Mouse (Mus musculus): ENCODE data around the gene Scg2. TPM values are rescaled to one million over a fixed set of nuclear protein-coding genes. Genes with fewer than 3 reads are reported as not detected.

The Scg2 gene
- polyA plus RNA-seq, 1 experiment from 2014 or later, result 0.98 TPM

GRCm38 (mm10) chr1:79436671-79437070 lies 3.2 kb downstream of the Scg2 start:
- Histone ChIP-seq H3K9me3 (no peaks in the 10 kb centered on the region), H3K4me3 (no peak overlapping the region), H3K27me3 (replicated peaks; ENCODE audit: low read depth, poor library complexity, severe bottlenecking) (no peaks in the 10 kb centered on the region), H3K27ac (replicated peaks) (no peak overlapping the region), H3K4me1 (no peaks in the 10 kb centered on the region), H3K36me3 (replicated peaks) (no peaks in the 10 kb centered on the region)
- WGBS, result 93% methylated on average over 8 of the region's 8 CpGs
- DNase-seq (ENCODE audit: low spot score), result no peak

- H3K36me3 ChIP-seq (replicated peaks), result no peaks in the 10 kb centered on the region
- no peaks in the 10 kb centered on the region; the same call in 1 of the 2 replicates for H3K4me1 ChIP-seq
- no peak for DNase-seq (ENCODE audit: low spot score)
- no peaks in the 10 kb centered on the region for H3K9me3 ChIP-seq
- H3K27me3 ChIP-seq (replicated peaks; ENCODE audit: low read depth, poor library complexity, severe bottlenecking), result no peaks in the 10 kb centered on the region
- no peak overlapping the region for H3K27ac ChIP-seq (replicated peaks)
- 65% methylated on average over 5 of the region's 5 CpGs for WGBS
- no peak overlapping the region for H3K4me3 ChIP-seq
Measured at GRCm38 (mm10) chr1:79429058-79429457, 10.9 kb downstream of the Scg2 start.

GRCm38 (mm10) chr1:79415496-79415895 lies 24.4 kb downstream of the Scg2 start:
- Histone ChIP-seq H3K4me1 (no peaks in the 10 kb centered on the region), H3K36me3 (replicated peaks) (no peaks in the 10 kb centered on the region), H3K4me3 (no peak overlapping the region), H3K27me3 (replicated peaks; ENCODE audit: low read depth, poor library complexity, severe bottlenecking) (no peaks in the 10 kb centered on the region), H3K9me3 (no peaks in the 10 kb centered on the region), H3K27ac (replicated peaks) (no peak overlapping the region)
- no peak for DNase-seq (ENCODE audit: low spot score)

- H3K4me1 ChIP-seq, result peaks cover 2% of the 10 kb centered on the region; the same call in 1 of the 2 replicates
- no peak overlapping the region for H3K4me3 ChIP-seq
- H3K36me3 ChIP-seq (replicated peaks), result no peaks in the 10 kb centered on the region
- no peaks in the 10 kb centered on the region for H3K9me3 ChIP-seq
- no peaks in the 10 kb centered on the region for H3K27me3 ChIP-seq (replicated peaks; ENCODE audit: low read depth, poor library complexity, severe bottlenecking)
- DNase-seq (ENCODE audit: low spot score), result no peak
- WGBS, result 77% methylated on average over 7 of the region's 7 CpGs
- H3K27ac ChIP-seq (replicated peaks), result no peak overlapping the region
Measured at GRCm38 (mm10) chr1:79406337-79406942, 33.5 kb downstream of the Scg2 start.

- H3K4me3 ChIP-seq, result no peak overlapping the region
- H3K9me3 ChIP-seq, result no peaks in the 10 kb centered on the region
- peaks cover 5% of the 10 kb centered on the region; the same call in 1 of the 2 replicates for H3K4me1 ChIP-seq
- 57% methylated on average over 10 of the region's 10 CpGs for WGBS
- no peak for DNase-seq (ENCODE audit: low spot score)
- H3K27me3 ChIP-seq (replicated peaks; ENCODE audit: low read depth, poor library complexity, severe bottlenecking), result no peaks in the 10 kb centered on the region
- H3K27ac ChIP-seq (replicated peaks), result no peak overlapping the region
- no peaks in the 10 kb centered on the region for H3K36me3 ChIP-seq (replicated peaks)
Measured at GRCm38 (mm10) chr1:79401090-79402012, 38.6 kb downstream of the Scg2 start.

- no peak for DNase-seq (ENCODE audit: low spot score)
- Histone ChIP-seq H3K36me3 (replicated peaks) (no peaks in the 10 kb centered on the region), H3K27me3 (replicated peaks; ENCODE audit: low read depth, poor library complexity, severe bottlenecking) (no peaks in the 10 kb centered on the region), H3K4me1 (peaks cover 5% of the 10 kb centered on the region; the same call in 1 of the 2 replicates), H3K27ac (replicated peaks) (no peak overlapping the region), H3K9me3 (no peaks in the 10 kb centered on the region), H3K4me3 (no peak overlapping the region)
- 86% methylated on average over 5 of the region's 5 CpGs for WGBS
Measured at GRCm38 (mm10) chr1:79400284-79400683, 39.6 kb downstream of the Scg2 start.

Other genes starting within 250 kb of the Scg2 start
- 0.24 and 0.41 TPM in 2 replicates for gene Ap1s3, start 231.9 kb upstream of the Scg2 start, polyA plus RNA-seq (2016; fragmentation: Nextera tagmentation; extraction: Ambion mirVana)

All from embryonic facial prominence, embryonic 10.5 days (tissue).